Mouse (Mus musculus): Measurements from ENCODE around the gene Arg2. TPM values are rescaled to one million over a fixed set of nuclear protein-coding genes. Genes with fewer than 3 reads are reported as not detected.

Arg2 gene
- total and polyA plus RNA-seq, 2 experiments from 2014 or later, result 3.0 TPM; not detected in 1

GRCm38 (mm10) chr12:79104544-79104943 lies 26.0 kb upstream of the Arg2 start:
- 81% methylated on average over 2 of the region's 2 CpGs for WGBS
- H3K4me2 ChIP-seq (ENCODE audit: low read depth, low read length), result no peak overlapping the region

GRCm38 (mm10) chr12:79105312-79105711 lies 25.3 kb upstream of the Arg2 start:
- Histone ChIP-seq H3K9me3 (replicated peaks; ENCODE audit: control insufficient read depth, low read length) (no peaks in the 10 kb centered on the region), H3K36me3 (replicated peaks; ENCODE audit: control insufficient read depth, insufficient read depth, low read length) (no peaks in the 10 kb centered on the region), H3K27ac (ENCODE audit: low read depth) (no peak overlapping the region), H3K9ac (replicated peaks; ENCODE audit: low read depth, low read length) (no peak overlapping the region), H3K27me3 (ENCODE audit: control insufficient read depth, insufficient read depth, low read length) (0 out of 2 replicates have a peak, but pooled peaks cover 4% of the 10 kb centered on the region), H3K4me1 (ENCODE audit: control insufficient read depth, insufficient read depth) (no peaks in the 10 kb centered on the region), H3K4me3 (ENCODE audit: low read depth, low read length) (no peak overlapping the region), H3K4me2 (ENCODE audit: low read depth, low read length) (no peak overlapping the region)
- ATAC-seq (ENCODE audit: insufficient read depth, low read depth) (no peak), DNase-seq (ENCODE audit: low spot score) (no peak)
- WGBS, result 81% methylated on average over 5 of the region's 5 CpGs
- TF ChIP-seq EP300 (IDR thresholded peaks at IDR 0.05; ENCODE audit: low read depth), result no peak
- TF ChIP-seq CTCF (IDR thresholded peaks at IDR 0.05; ENCODE audit: low read depth), result no peak

More at GRCm38 (mm10) chr12:79104544-79104943, 26.0 kb upstream of the Arg2 start:
- no peak overlapping the region for H3K27ac ChIP-seq (ENCODE audit: low read depth)
- H3K27me3 ChIP-seq (ENCODE audit: control insufficient read depth, insufficient read depth, low read length), result 0 out of 2 replicates have a peak, but pooled peaks cover 11% of the 10 kb centered on the region
- TF ChIP-seq EP300 (IDR thresholded peaks at IDR 0.05; ENCODE audit: low read depth), result no peak
- TF ChIP-seq CTCF (IDR thresholded peaks at IDR 0.05; ENCODE audit: low read depth), result no peak
- no peak overlapping the region for H3K4me3 ChIP-seq (ENCODE audit: low read depth, low read length)
- no peaks in the 10 kb centered on the region for H3K36me3 ChIP-seq (replicated peaks; ENCODE audit: control insufficient read depth, insufficient read depth, low read length)
- no peaks in the 10 kb centered on the region for H3K9me3 ChIP-seq (replicated peaks; ENCODE audit: control insufficient read depth, low read length)
- no peak for ATAC-seq (ENCODE audit: insufficient read depth, low read depth)
- H3K9ac ChIP-seq (replicated peaks; ENCODE audit: low read depth, low read length), result no peak overlapping the region
- DNase-seq (ENCODE audit: low spot score), result no peak
- H3K4me1 ChIP-seq (ENCODE audit: control insufficient read depth, insufficient read depth), result no peaks in the 10 kb centered on the region

GRCm38 (mm10) chr12:79118991-79119390 lies 11.6 kb upstream of the Arg2 start:
- WGBS, result 83% methylated on average over 4 of the region's 4 CpGs
- TF ChIP-seq EP300 (IDR thresholded peaks at IDR 0.05; ENCODE audit: low read depth), result no peak
- TF ChIP-seq CTCF (IDR thresholded peaks at IDR 0.05; ENCODE audit: low read depth), result no peak
- Histone ChIP-seq H3K9ac (replicated peaks; ENCODE audit: low read depth, low read length) (no peak overlapping the region), H3K27me3 (ENCODE audit: control insufficient read depth, insufficient read depth, low read length) (no peaks in the 10 kb centered on the region), H3K4me3 (ENCODE audit: low read depth, low read length) (no peak overlapping the region), H3K4me2 (ENCODE audit: low read depth, low read length) (no peak overlapping the region), H3K4me1 (ENCODE audit: control insufficient read depth, insufficient read depth) (no peaks in the 10 kb centered on the region), H3K27ac (ENCODE audit: low read depth) (no peak overlapping the region), H3K36me3 (replicated peaks; ENCODE audit: control insufficient read depth, insufficient read depth, low read length) (no peaks in the 10 kb centered on the region), H3K9me3 (replicated peaks; ENCODE audit: control insufficient read depth, low read length) (no peaks in the 10 kb centered on the region)
- DNase-seq (ENCODE audit: low spot score), result no peak
- no peak for ATAC-seq (ENCODE audit: insufficient read depth, low read depth)

- DNase-seq (ENCODE audit: low spot score) (no peak), ATAC-seq (ENCODE audit: insufficient read depth, low read depth) (no peak)
- Histone ChIP-seq H3K36me3 (replicated peaks; ENCODE audit: control insufficient read depth, insufficient read depth, low read length) (no peaks in the 10 kb centered on the region), H3K9me3 (replicated peaks; ENCODE audit: control insufficient read depth, low read length) (no peaks in the 10 kb centered on the region), H3K9ac (replicated peaks; ENCODE audit: low read depth, low read length) (no peak overlapping the region), H3K4me3 (ENCODE audit: low read depth, low read length) (no peak overlapping the region), H3K27ac (ENCODE audit: low read depth) (no peak overlapping the region), H3K4me1 (ENCODE audit: control insufficient read depth, insufficient read depth) (no peaks in the 10 kb centered on the region), H3K27me3 (ENCODE audit: control insufficient read depth, insufficient read depth, low read length) (no peaks in the 10 kb centered on the region), H3K4me2 (ENCODE audit: low read depth, low read length) (no peak overlapping the region)
- TF ChIP-seq CTCF (IDR thresholded peaks at IDR 0.05; ENCODE audit: low read depth) (peak; percentile 26; the same call in 1 of the 2 replicates), EP300 (IDR thresholded peaks at IDR 0.05; ENCODE audit: low read depth) (no peak)
- 28% methylated on average over 3 of the region's 3 CpGs for WGBS
These were observed 7.8 kb upstream of the Arg2 start for GRCm38 (mm10) chr12:79122820-79123219.

GRCm38 (mm10) chr12:79131178-79131675 lies 650 bp downstream of the Arg2 start:
- Histone ChIP-seq H3K4me1 (ENCODE audit: control insufficient read depth, insufficient read depth) (peaks cover 9% of the 10 kb centered on the region), H3K36me3 (replicated peaks; ENCODE audit: control insufficient read depth, insufficient read depth, low read length) (no peaks in the 10 kb centered on the region), H3K9ac (replicated peaks; ENCODE audit: low read depth, low read length) (no peak overlapping the region), H3K9me3 (replicated peaks; ENCODE audit: control insufficient read depth, low read length) (no peaks in the 10 kb centered on the region), H3K4me3 (ENCODE audit: low read depth, low read length) (peak overlapping the region; percentile 50), H3K27me3 (ENCODE audit: control insufficient read depth, insufficient read depth, low read length) (peaks cover 38% of the 10 kb centered on the region), H3K27ac (ENCODE audit: low read depth) (no peak overlapping the region), H3K4me2 (ENCODE audit: low read depth, low read length) (peak overlapping the region; percentile 70)
- 2% methylated on average over 22 of the region's 22 CpGs for WGBS
- ATAC-seq (ENCODE audit: insufficient read depth, low read depth) (no peak), DNase-seq (ENCODE audit: low spot score) (no peak)
- TF ChIP-seq EP300 (IDR thresholded peaks at IDR 0.05; ENCODE audit: low read depth) (no peak), CTCF (IDR thresholded peaks at IDR 0.05; ENCODE audit: low read depth) (no peak)

Measured in heart, postnatal 0 days (tissue).